Mouse (Mus musculus): Measurements from ENCODE around the gene Dffb. TPM values are rescaled to one million over a fixed set of nuclear protein-coding genes. Genes with fewer than 3 reads are reported as not detected.

Gene Dffb
- polyA plus RNA-seq, 1 experiment: 15.5 TPM

- no peak for TF ChIP-seq GATA1 (IDR thresholded peaks at IDR 0.05; ENCODE audit: low read length)
Observed at GRCm38 (mm10) chr4:153943243-153943642, 31.7 kb downstream of the Dffb start.

GRCm38 (mm10) chr4:153929921-153930320, 45.0 kb downstream of the Dffb start:
- TF ChIP-seq GATA1 (IDR thresholded peaks at IDR 0.05; ENCODE audit: low read length): no peak

- TF ChIP-seq GATA1 (IDR thresholded peaks at IDR 0.05; ENCODE audit: low read length): no peak
Observed at GRCm38 (mm10) chr4:153929425-153929824, 45.5 kb downstream of the Dffb start.

DNA sequence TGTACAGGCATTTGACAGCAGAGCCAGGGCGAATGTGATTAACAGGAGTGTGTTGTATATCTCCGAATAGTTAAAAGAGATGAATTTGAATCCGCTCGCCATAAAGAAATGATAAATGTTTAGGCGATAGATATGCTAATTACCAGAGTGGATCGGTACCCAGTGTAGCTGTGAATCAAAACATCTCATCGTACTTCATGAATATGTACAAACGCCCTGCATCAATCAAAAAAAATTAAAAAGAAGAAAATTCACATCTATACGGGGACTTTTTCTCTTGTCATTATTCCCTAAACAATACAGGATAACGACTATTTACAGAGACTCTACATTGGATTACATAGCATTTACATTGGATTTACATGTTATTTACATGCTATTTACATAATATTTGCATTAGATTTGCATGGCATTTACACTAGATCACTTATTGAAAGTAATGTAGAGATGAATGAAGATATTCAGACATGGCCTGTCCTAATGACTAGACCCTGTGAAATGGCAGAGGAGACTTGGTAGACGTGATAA, 46.1 kb downstream of the Dffb start:
- TF ChIP-seq GATA1 (IDR thresholded peaks at IDR 0.05; ENCODE audit: low read length): no peak

- no peak for TF ChIP-seq GATA1 (IDR thresholded peaks at IDR 0.05; ENCODE audit: low read length)
Observed at GRCm38 (mm10) chr4:153920517-153921233, 54.3 kb downstream of the Dffb start.

DNA sequence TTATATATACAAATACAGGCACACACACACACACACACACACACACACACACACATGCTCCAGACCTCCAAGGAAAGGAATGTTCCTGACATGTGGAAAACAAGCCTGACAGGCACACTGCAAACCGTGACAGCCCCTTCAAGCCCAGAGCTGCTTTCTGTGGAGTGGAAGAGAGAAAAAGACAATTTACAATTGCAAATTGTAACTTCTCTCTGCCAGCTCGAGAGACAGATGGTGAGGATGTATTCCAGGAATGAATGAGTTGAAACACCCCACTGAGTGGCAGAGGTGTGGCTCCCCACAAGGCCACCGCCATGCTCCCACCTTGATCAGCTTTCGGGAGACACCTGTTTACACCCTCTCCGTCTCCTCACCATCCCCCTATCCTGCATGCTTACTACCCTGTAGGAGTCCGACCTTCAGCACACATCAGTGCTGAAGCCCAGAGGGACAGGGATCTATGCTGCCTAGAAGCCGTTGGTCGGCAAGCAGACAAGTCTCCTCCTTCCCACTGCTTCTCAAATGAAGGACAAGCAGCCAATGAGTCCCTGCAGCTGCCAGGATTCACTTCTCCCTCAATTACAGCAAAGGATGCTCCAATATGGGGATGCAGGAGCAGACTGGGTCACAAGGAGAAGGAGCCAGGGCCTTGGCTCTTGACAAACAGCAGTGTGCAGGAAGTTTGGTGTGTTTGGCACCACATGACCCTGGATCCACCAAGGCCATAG, 57.0 kb downstream of the Dffb start:
- TF ChIP-seq GATA1 (IDR thresholded peaks at IDR 0.05; ENCODE audit: low read length): no peak

Other genes with a start within 250 kb of the Dffb start
- 117 and 121 TPM in 2 replicates for gene A430005L14Rik, start 17.9 kb downstream of the Dffb start, polyA plus RNA-seq (2012)
- gene Cep104, start 68 bp upstream of the Dffb start, polyA plus RNA-seq (2012): 7.8 and 10.7 TPM in 2 replicates
- 178 and 230 TPM in 2 replicates for gene Lrrc47, start 36.6 kb upstream of the Dffb start, polyA plus RNA-seq (2012)
- gene Smim1, start 51.1 kb upstream of the Dffb start, polyA plus RNA-seq (2012): 84.0 and 144 TPM in 2 replicates
- gene Ccdc27, start 67.6 kb upstream of the Dffb start, polyA plus RNA-seq (2012): not detected in 2 replicates
- gene Trp73, start 165.1 kb upstream of the Dffb start, polyA plus RNA-seq (2012): 0.18 TPM in 1 of 2 replicates, not detected in the other
- 17.5 and 23.0 TPM in 2 replicates for gene Wrap73, start 167.2 kb upstream of the Dffb start, polyA plus RNA-seq (2012)
- gene Tprgl, start 185.5 kb upstream of the Dffb start, polyA plus RNA-seq (2012): 80.5 and 100 TPM in 2 replicates
- 0.03 and 0.05 TPM in 2 replicates for gene Megf6, start 195.6 kb upstream of the Dffb start, polyA plus RNA-seq (2012)